In the genomic region with DNA sequence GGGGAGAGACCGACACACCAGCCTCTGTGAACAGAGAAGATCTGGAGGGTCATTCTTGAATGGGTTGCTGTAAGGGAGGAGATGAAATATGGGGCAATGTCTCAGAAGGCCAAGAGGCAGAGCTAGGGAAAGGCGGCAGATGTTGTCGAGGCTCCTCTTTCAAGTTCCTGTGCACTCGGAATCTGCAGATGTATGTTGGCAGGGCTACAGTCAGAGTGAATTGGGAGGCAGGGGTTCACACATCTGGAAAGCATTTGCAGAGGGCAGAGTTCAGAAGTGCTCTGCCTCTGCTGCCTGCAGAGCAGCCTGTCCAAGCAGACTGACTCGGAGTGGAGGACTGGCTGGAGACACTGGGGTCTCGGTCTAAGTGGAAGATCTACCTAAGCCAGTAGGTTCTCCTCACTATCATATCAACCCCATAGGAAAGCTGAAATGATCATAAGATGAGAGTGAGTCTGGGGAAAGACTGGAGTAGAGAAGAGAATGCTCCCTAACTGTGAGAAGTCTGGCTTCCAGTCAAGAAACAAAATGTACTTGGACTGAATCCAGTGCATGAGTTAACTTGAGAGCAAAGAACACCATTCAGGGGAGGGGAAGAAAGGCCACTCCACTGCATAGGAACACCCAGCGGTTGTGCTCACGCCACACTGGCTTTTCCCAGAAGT, we compare ENCODE assay signal across 8 mouse cellular contexts.
DNase-seq lines count a peak whose midpoint lies in the region; ATAC-seq lines count a peak whose summit lies in the region.

No protein-coding gene starts in this region.

- no peak for ATAC-seq in hindbrain, embryonic 11.5 days (ENCODE audit: low FRiP score)
- no peak for ATAC-seq in hindbrain, embryonic 13.5 days (ENCODE audit: low FRiP score)
- peak; percentile 89 for ATAC-seq in limb, embryonic 12.5 days (ENCODE audit: insufficient number of reproducible peaks, insufficient read depth, low FRiP score, low TSS enrichment, low read depth)
- no peak for ATAC-seq in erythroblast, adult 5-6 weeks (replicated peaks; ENCODE audit: low FRiP score, poor library complexity, severe bottlenecking)

- no peaks in the 10 kb centered on the region for H3K36me3 ChIP-seq in hindbrain, embryonic 11.5 days (ENCODE audit: control insufficient read depth, insufficient read depth, low read length)
- H3K36me3 ChIP-seq in hindbrain, embryonic 13.5 days, result no peaks in the 10 kb centered on the region
- H3K36me3 ChIP-seq in limb, embryonic 12.5 days, result no peaks in the 10 kb centered on the region

- no peak overlapping the region for H3K9ac ChIP-seq in hindbrain, embryonic 11.5 days (ENCODE audit: low read depth, low read length)
- no peak overlapping the region for H3K9ac ChIP-seq in hindbrain, embryonic 13.5 days
- H3K9ac ChIP-seq in limb, embryonic 12.5 days (replicated peaks), result no peak overlapping the region

- H3K4me3 ChIP-seq in hindbrain, embryonic 11.5 days (ENCODE audit: low read depth, low read length), result no peak overlapping the region
- no peak overlapping the region for H3K4me3 ChIP-seq in hindbrain, embryonic 13.5 days
- no peak overlapping the region for H3K4me3 ChIP-seq in limb, embryonic 12.5 days (replicated peaks)

- 71% methylated on average over 8 of the region's 8 CpGs for WGBS in hindbrain, embryonic 11.5 days
- WGBS in hindbrain, embryonic 13.5 days, result 68% methylated on average over 8 of the region's 8 CpGs
- WGBS in limb, embryonic 12.5 days, result 11% methylated on average over 8 of the region's 8 CpGs

- H3K4me1 ChIP-seq in hindbrain, embryonic 11.5 days (replicated peaks; ENCODE audit: control insufficient read depth, insufficient read depth, low read length), result no peaks in the 10 kb centered on the region
- peaks cover 9% of the 10 kb centered on the region; the same call in 1 of the 2 replicates for H3K4me1 ChIP-seq in hindbrain, embryonic 13.5 days (replicated peaks)
- H3K4me1 ChIP-seq in limb, embryonic 12.5 days (replicated peaks), result peaks cover 31% of the 10 kb centered on the region

- no peak overlapping the region for H3K4me2 ChIP-seq in hindbrain, embryonic 11.5 days (replicated peaks; ENCODE audit: low read depth, low read length)
- no peak overlapping the region for H3K4me2 ChIP-seq in hindbrain, embryonic 13.5 days
- H3K4me2 ChIP-seq in limb, embryonic 12.5 days, result peak overlapping the region; percentile 35

- H3K27ac ChIP-seq in hindbrain, embryonic 11.5 days (ENCODE audit: low read depth, low read length), result no peak overlapping the region
- no peak overlapping the region for H3K27ac ChIP-seq in hindbrain, embryonic 13.5 days
- H3K27ac ChIP-seq in limb, embryonic 12.5 days, result peak overlapping the region; percentile 77

- no peaks in the 10 kb centered on the region for H3K9me3 ChIP-seq in hindbrain, embryonic 11.5 days (ENCODE audit: control insufficient read depth, low read length)
- no peaks in the 10 kb centered on the region for H3K9me3 ChIP-seq in hindbrain, embryonic 13.5 days
- H3K9me3 ChIP-seq in limb, embryonic 12.5 days, result no peaks in the 10 kb centered on the region

- no peaks in the 10 kb centered on the region for H3K27me3 ChIP-seq in hindbrain, embryonic 11.5 days (ENCODE audit: control insufficient read depth, insufficient read depth, low read length)
- H3K27me3 ChIP-seq in hindbrain, embryonic 13.5 days, result no peaks in the 10 kb centered on the region
- H3K27me3 ChIP-seq in limb, embryonic 12.5 days, result 0 out of 2 replicates have a peak, but pooled peaks cover 7% of the 10 kb centered on the region

- DNase-seq in hindbrain, embryonic 11.5 days (ENCODE audit: low spot score), result peak; percentile 60
- DNase-seq in embryo, embryonic 11 days, result peak; percentile 84
- peak; percentile 96 for DNase-seq in heart, adult 8-10 months (ENCODE audit: low spot score)
- DNase-seq in kidney, adult 9 months, result peak; percentile 96
- DNase-seq in ovary, adult 18-20 months (ENCODE audit: low spot score), result peak; percentile 46

Comparison
In these comparisons a context has a peak if more than half of its experiments do, and no peak if none do; other contexts are left out.
1. DNase-seq: peak in every context shown above with its lines; median percentile 96 in heart, adult 8-10 months; 96 in kidney, adult 9 months; 84 in embryo, embryonic 11 days; 60 in hindbrain, embryonic 11.5 days; 46 in ovary, adult 18-20 months.